Mouse (Mus musculus): ENCODE measurements around the gene Gsap.

GRCm38 (mm10) chr5:21245241-21245640, 59.2 kb downstream of the Gsap start:
- no peak for TF ChIP-seq CTCF (conservative IDR thresholded peaks at IDR 0.05; ENCODE audit: low read length)
- TF ChIP-seq POU5F1 (IDR thresholded peaks at IDR 0.05; ENCODE audit: borderline replicate concordance, low read length): no peak
- no peak for TF ChIP-seq NANOG (IDR thresholded peaks at IDR 0.05; ENCODE audit: borderline replicate concordance, low read length)
